Mouse (Mus musculus): Measurements from ENCODE around the gene Rasip1.
A peak's percentile ranks its signal among the peaks of the same experiment; 100 is the strongest.

The Rasip1 gene

GRCm38 (mm10) chr7:45627261-45627660 lies at the start of gene Rasip1:
Rasip1 (plus strand) TSS chr7:45627488.
- DNase-seq (ENCODE audit: low spot score), result no peak

GRCm38 (mm10) chr7:45585923-45586322 lies 41.4 kb upstream of the Rasip1 start:
- DNase-seq (ENCODE audit: low spot score), result no peak

GRCm38 (mm10) chr7:45587631-45588592 lies 39.4 kb upstream of the Rasip1 start:
- DNase-seq (ENCODE audit: low spot score), result no peak

- DNase-seq (ENCODE audit: low spot score), result peak; percentile 63
These were observed 38.1 kb upstream of the Rasip1 start for GRCm38 (mm10) chr7:45589173-45589572.

- no peak for DNase-seq (ENCODE audit: low spot score)
These were observed 37.4 kb upstream of the Rasip1 start for GRCm38 (mm10) chr7:45589898-45590297.

GRCm38 (mm10) chr7:45590874-45591273 lies 36.4 kb upstream of the Rasip1 start:
- no peak for DNase-seq (ENCODE audit: low spot score)

- DNase-seq (ENCODE audit: low spot score), result no peak
These were observed 35.4 kb upstream of the Rasip1 start for GRCm38 (mm10) chr7:45591880-45592279.

GRCm38 (mm10) chr7:45593118-45593815 lies 34.0 kb upstream of the Rasip1 start:
- no peak for DNase-seq (ENCODE audit: low spot score)

GRCm38 (mm10) chr7:45595176-45595575 lies 32.1 kb upstream of the Rasip1 start:
- DNase-seq (ENCODE audit: low spot score), result no peak

GRCm38 (mm10) chr7:45596107-45596506 lies 31.2 kb upstream of the Rasip1 start:
- no peak for DNase-seq (ENCODE audit: low spot score)

GRCm38 (mm10) chr7:45597013-45597412 lies 30.3 kb upstream of the Rasip1 start:
- no peak for DNase-seq (ENCODE audit: low spot score)

- DNase-seq (ENCODE audit: low spot score), result no peak
These were observed 29.8 kb upstream of the Rasip1 start for GRCm38 (mm10) chr7:45597527-45597926.

GRCm38 (mm10) chr7:45598960-45599879 lies 28.1 kb upstream of the Rasip1 start:
- no peak for DNase-seq (ENCODE audit: low spot score)

- DNase-seq (ENCODE audit: low spot score), result no peak
These were observed 21.5 kb upstream of the Rasip1 start for GRCm38 (mm10) chr7:45605704-45606289.

GRCm38 (mm10) chr7:45609511-45609910 lies 17.8 kb upstream of the Rasip1 start:
- no peak for DNase-seq (ENCODE audit: low spot score)

GRCm38 (mm10) chr7:45616277-45616676 lies 11.0 kb upstream of the Rasip1 start:
- DNase-seq (ENCODE audit: low spot score), result no peak

- DNase-seq (ENCODE audit: low spot score), result no peak
These were observed 10.1 kb upstream of the Rasip1 start, which contains the start of gene Fut1 for GRCm38 (mm10) chr7:45617042-45617695. Fut1 (plus strand) TSS chr7:45617289.

- DNase-seq (ENCODE audit: low spot score), result no peak
These were observed 9.0 kb upstream of the Rasip1 start for GRCm38 (mm10) chr7:45618316-45618715.

- no peak for DNase-seq (ENCODE audit: low spot score)
These were observed 7.7 kb upstream of the Rasip1 start for GRCm38 (mm10) chr7:45619592-45619991.

- DNase-seq (ENCODE audit: low spot score), result no peak
These were observed 5.8 kb upstream of the Rasip1 start, which contains the start of gene Izumo1 for GRCm38 (mm10) chr7:45621443-45621842. Izumo1 (plus strand) TSS chr7:45621811.

GRCm38 (mm10) chr7:45623507-45623906 lies 3.8 kb upstream of the Rasip1 start:
- DNase-seq (ENCODE audit: low spot score), result no peak
